Mouse (Mus musculus): ENCODE results near the gene Slc25a17. TPM values are rescaled to one million over a fixed set of nuclear protein-coding genes. Genes with fewer than 3 reads are reported as not detected.
A peak's percentile ranks its signal among the peaks of the same experiment; 100 is the strongest.

The Slc25a17 gene
- total and polyA plus RNA-seq, 2 experiments from 2014 or later, result 80.7 to 123 TPM

DNA sequence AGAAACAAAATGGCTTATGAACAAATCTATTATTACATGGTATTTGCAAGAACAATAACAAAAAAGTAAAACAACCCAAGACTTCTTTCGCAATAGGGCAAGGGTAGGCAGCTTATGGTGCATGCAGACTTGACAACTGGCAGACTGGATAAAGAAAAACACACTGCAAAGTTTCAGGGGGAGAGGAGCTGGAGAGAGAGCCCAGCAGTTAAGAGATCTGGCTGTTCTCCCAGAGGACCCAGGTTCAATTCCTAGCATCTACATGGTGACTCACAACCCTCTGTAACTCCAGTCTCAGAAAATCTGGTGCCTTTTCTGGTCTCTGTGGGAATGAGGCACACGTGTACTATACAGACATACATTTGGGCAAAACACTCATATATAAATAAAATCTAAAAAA is 19.2 kb downstream of the Slc25a17 start:
- H3K9ac ChIP-seq, result no peak overlapping the region
- H3K4me1 ChIP-seq (ENCODE audit: insufficient read depth), result no peaks in the 10 kb centered on the region
- DNase-seq (no peak), ATAC-seq (no peak)
- no peak overlapping the region for H3K4me3 ChIP-seq (ENCODE audit: low read depth, low read length)
- no peaks in the 10 kb centered on the region for H3K27me3 ChIP-seq (ENCODE audit: insufficient read depth, low read length)
- no peak overlapping the region for H3K27ac ChIP-seq (ENCODE audit: low read depth, low read length)
- H3K9me3 ChIP-seq (ENCODE audit: low read length), result no peaks in the 10 kb centered on the region
- no peak overlapping the region for H3K4me2 ChIP-seq (ENCODE audit: low read depth)
- 0 out of 2 replicates have a peak, but pooled peaks cover 11% of the 10 kb centered on the region for H3K36me3 ChIP-seq (ENCODE audit: insufficient read depth)
- TF ChIP-seq CTCF (IDR thresholded peaks at IDR 0.05; ENCODE audit: low read depth), result no peak
- WGBS, result 87% methylated on average over 2 of the region's 2 CpGs

DNA sequence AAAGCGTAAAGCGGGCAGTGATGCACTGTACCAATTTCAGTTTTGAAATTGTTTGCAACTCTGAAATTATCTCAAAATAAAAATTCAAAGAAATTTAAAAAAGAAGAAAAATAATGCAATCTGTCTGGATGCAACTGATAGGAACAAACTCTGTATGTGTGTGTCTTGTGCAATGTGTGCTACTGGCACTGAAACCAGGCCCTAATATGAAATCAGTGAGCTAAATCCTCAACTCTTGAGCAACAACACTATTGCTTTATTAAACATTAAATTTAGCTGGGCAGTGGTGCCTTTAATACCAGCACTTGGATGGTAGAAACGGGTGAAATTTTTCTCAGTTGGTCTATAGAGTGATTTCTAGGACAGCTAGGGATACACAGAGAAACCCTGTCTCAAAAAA is 21.5 kb downstream of the Slc25a17 start:
- no peak for TF ChIP-seq CTCF (IDR thresholded peaks at IDR 0.05; ENCODE audit: low read depth)
- H3K4me1 ChIP-seq (ENCODE audit: insufficient read depth), result no peaks in the 10 kb centered on the region
- DNase-seq (no peak), ATAC-seq (no peak)
- peaks cover 25% of the 10 kb centered on the region for H3K36me3 ChIP-seq (ENCODE audit: insufficient read depth)
- H3K4me3 ChIP-seq (ENCODE audit: low read depth, low read length), result no peak overlapping the region
- no peaks in the 10 kb centered on the region for H3K9me3 ChIP-seq (ENCODE audit: low read length)
- H3K4me2 ChIP-seq (ENCODE audit: low read depth), result no peak overlapping the region
- 96% methylated on average over 3 of the region's 3 CpGs for WGBS
- no peak overlapping the region for H3K9ac ChIP-seq
- H3K27ac ChIP-seq (ENCODE audit: low read depth, low read length), result no peak overlapping the region
- no peaks in the 10 kb centered on the region for H3K27me3 ChIP-seq (ENCODE audit: insufficient read depth, low read length)

DNA sequence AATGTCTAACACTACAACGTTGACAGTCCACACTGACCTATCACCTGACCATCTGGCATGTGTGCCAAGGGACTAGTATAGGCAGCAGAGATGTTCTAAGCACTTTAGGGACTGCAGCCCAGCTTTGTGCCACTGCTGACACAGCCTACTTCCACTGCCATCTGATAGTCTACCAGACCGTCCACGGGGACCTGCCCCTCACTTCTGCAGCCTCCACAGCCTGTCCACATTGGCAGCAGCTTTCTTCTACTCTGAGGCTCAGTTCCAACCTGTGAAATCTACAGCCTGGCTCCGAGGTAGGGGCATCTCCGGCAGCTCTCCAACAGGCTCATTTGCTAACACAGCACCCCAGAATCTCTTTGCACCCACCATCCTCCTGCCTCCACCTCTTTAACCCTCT is 24.1 kb downstream of the Slc25a17 start:
- no peak overlapping the region for H3K4me3 ChIP-seq (ENCODE audit: low read depth, low read length)
- H3K9me3 ChIP-seq (ENCODE audit: low read length), result no peaks in the 10 kb centered on the region
- H3K4me2 ChIP-seq (ENCODE audit: low read depth), result no peak overlapping the region
- H3K27ac ChIP-seq (ENCODE audit: low read depth, low read length), result peak overlapping the region; percentile 54; the same call in 1 of the 2 replicates
- peaks cover 36% of the 10 kb centered on the region for H3K36me3 ChIP-seq (ENCODE audit: insufficient read depth)
- WGBS, result 69% methylated on average over 5 of the region's 5 CpGs
- ATAC-seq (peak; percentile 67), DNase-seq (no peak)
- H3K27me3 ChIP-seq (ENCODE audit: insufficient read depth, low read length), result no peaks in the 10 kb centered on the region
- no peak for TF ChIP-seq CTCF (IDR thresholded peaks at IDR 0.05; ENCODE audit: low read depth)
- H3K9ac ChIP-seq, result no peak overlapping the region
- H3K4me1 ChIP-seq (ENCODE audit: insufficient read depth), result no peaks in the 10 kb centered on the region

DNA sequence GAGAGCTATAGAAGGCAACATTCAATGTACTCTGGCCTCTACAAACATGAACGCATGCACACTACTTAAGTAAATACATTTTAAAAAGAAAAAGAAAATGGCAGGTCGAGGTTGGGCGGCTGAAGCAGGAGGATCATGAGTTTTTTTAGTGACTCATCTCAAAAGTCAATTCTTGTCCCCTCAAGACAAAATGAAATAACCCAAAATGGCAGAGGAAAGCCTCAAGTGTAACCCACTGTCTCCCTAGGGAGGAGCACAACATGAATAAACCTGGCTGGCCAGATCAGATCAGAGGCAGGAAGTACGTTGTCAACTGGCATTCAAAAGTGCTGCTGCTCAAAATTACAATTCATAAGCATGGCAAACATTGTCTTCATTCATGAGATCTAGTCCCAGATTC is 28.1 kb downstream of the Slc25a17 start:
- Histone ChIP-seq H3K4me1 (ENCODE audit: insufficient read depth) (no peaks in the 10 kb centered on the region), H3K27me3 (ENCODE audit: insufficient read depth, low read length) (no peaks in the 10 kb centered on the region), H3K9ac (no peak overlapping the region), H3K4me3 (ENCODE audit: low read depth, low read length) (no peak overlapping the region), H3K9me3 (ENCODE audit: low read length) (no peaks in the 10 kb centered on the region), H3K4me2 (ENCODE audit: low read depth) (no peak overlapping the region), H3K27ac (ENCODE audit: low read depth, low read length) (no peak overlapping the region), H3K36me3 (ENCODE audit: insufficient read depth) (peaks cover 40% of the 10 kb centered on the region)
- ATAC-seq, result no peak
- DNase-seq, result no peak
- 97% methylated on average over 4 of the region's 4 CpGs for WGBS
- no peak for TF ChIP-seq CTCF (IDR thresholded peaks at IDR 0.05; ENCODE audit: low read depth)

DNA sequence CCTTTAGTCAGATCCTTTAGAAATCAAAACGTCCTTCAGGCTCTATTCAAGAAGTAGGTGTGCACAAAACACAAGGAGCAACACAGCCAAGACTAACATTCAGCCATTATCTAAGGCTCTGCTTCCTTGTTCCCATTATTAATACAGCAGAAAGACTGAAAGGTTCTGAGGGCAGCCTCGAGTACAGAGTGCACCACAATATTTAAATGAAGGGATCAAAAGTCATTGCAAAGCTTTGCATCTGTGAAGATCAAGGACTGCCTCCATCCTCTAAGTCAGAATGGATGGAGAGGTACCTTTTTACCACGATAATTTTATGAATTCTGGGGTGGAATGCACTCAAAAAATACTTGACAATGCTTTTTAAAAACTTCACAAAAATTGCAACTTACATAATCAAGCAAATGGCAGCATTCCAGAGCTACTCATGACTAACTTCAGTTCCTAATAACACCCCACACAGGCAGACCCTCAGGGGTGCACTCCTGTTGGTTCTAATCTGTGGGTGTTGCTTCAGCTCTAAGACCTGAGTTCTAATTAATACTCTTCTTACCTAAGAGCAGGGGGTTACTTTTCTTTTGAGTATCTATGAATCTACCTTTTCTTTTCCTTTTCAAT is 29.7 kb downstream of the Slc25a17 start:
- 54% methylated on average over 3 of the region's 3 CpGs for WGBS
- Histone ChIP-seq H3K36me3 (ENCODE audit: insufficient read depth) (peaks cover 52% of the 10 kb centered on the region), H3K4me1 (ENCODE audit: insufficient read depth) (no peaks in the 10 kb centered on the region), H3K4me2 (ENCODE audit: low read depth) (no peak overlapping the region), H3K4me3 (ENCODE audit: low read depth, low read length) (no peak overlapping the region), H3K9me3 (ENCODE audit: low read length) (no peaks in the 10 kb centered on the region), H3K27me3 (ENCODE audit: insufficient read depth, low read length) (no peaks in the 10 kb centered on the region), H3K9ac (no peak overlapping the region), H3K27ac (ENCODE audit: low read depth, low read length) (no peak overlapping the region)
- ATAC-seq, result no peak
- DNase-seq, result no peak
- no peak for TF ChIP-seq CTCF (IDR thresholded peaks at IDR 0.05; ENCODE audit: low read depth)

DNA sequence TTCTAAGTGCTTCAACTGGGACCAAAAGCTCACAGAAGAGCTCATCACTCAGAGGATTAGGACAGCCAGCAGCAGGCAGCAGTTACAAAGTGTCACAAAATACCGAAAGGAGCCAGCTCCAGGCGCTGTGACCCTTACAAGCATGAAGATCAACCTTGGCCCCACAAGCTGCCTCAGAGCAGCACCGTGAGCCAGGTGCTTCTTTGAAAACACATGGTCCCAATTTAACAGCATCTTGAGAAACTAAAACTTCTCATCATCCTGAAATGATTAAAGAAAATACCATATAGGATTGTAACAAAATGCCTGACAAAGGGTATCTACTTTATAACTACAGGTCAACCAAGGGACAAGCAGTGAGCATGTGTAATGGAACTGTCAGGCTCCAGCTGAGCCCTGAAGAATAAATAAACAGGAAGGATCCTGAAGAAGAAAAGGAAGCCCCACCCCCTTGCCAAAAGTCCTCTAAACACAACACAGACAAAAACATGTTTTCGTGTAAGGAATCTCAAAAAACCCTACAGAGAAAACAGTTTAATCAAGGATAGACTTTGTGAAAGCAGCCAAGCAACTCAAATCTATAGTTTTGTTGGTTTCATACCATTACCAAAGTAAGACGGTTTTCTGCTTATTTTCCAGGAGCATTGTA is 30.8 kb downstream of the Slc25a17 start:
- Histone ChIP-seq H3K4me2 (ENCODE audit: low read depth) (no peak overlapping the region), H3K36me3 (ENCODE audit: insufficient read depth) (peaks cover 46% of the 10 kb centered on the region), H3K4me1 (ENCODE audit: insufficient read depth) (no peaks in the 10 kb centered on the region), H3K27ac (ENCODE audit: low read depth, low read length) (no peak overlapping the region), H3K9me3 (ENCODE audit: low read length) (no peaks in the 10 kb centered on the region), H3K9ac (no peak overlapping the region), H3K4me3 (ENCODE audit: low read depth, low read length) (no peak overlapping the region), H3K27me3 (ENCODE audit: insufficient read depth, low read length) (no peaks in the 10 kb centered on the region)
- whole genome bisulfite sequencing, result 69% methylated on average over 5 of the region's 5 CpGs
- DNase-seq (no peak), ATAC-seq (no peak)
- no peak for TF ChIP-seq CTCF (IDR thresholded peaks at IDR 0.05; ENCODE audit: low read depth)

- H3K27me3 ChIP-seq (ENCODE audit: insufficient read depth, low read length), result no peaks in the 10 kb centered on the region
- ATAC-seq (no peak), DNase-seq (no peak)
- TF ChIP-seq CTCF (IDR thresholded peaks at IDR 0.05; ENCODE audit: low read depth), result no peak
- H3K4me3 ChIP-seq (ENCODE audit: low read depth, low read length), result no peak overlapping the region
- H3K36me3 ChIP-seq (ENCODE audit: insufficient read depth), result peaks cover 39% of the 10 kb centered on the region
- 94% methylated on average over 7 of the region's 7 CpGs for WGBS
- no peak overlapping the region for H3K4me2 ChIP-seq (ENCODE audit: low read depth)
- H3K9me3 ChIP-seq (ENCODE audit: low read length), result no peaks in the 10 kb centered on the region
- H3K4me1 ChIP-seq (ENCODE audit: insufficient read depth), result no peaks in the 10 kb centered on the region
- no peak overlapping the region for H3K9ac ChIP-seq
- no peak overlapping the region for H3K27ac ChIP-seq (ENCODE audit: low read depth, low read length)
Measured at GRCm38 (mm10) chr15:81327501-81327900, 33.1 kb downstream of the Slc25a17 start.
